Mouse (Mus musculus) G1E (cell line): ENCODE measurements around the gene Ckmt1. TPM values are rescaled to one million over a fixed set of nuclear protein-coding genes. Genes with fewer than 3 reads are reported as not detected.

ENCODE experiments used
- ATAC-seq: 2 replicates; pipeline ENCODE4 v1.8.0; 2016; ENCODE audit warnings: mild to moderate bottlenecking; ENCODE audit not compliant: insufficient number of reproducible peaks, poor library complexity, low FRiP score, severe bottlenecking; ENCODE audit errors: extremely low read depth
- DNase-seq: peaks from one replicate; pipeline ENCODE4 v3.0.0; 2012; ENCODE audit warnings: low spot score
- H3K27me3 ChIP-seq: 2 replicates; pipeline ENCODE4 v1.6.1; 2012; ENCODE audit warnings: mild to moderate bottlenecking, low read length, inconsistent platforms; ENCODE audit not compliant: insufficient read depth
- H3K36me3 ChIP-seq: replicated peaks from 2 replicates; pipeline ENCODE3; 2012; ENCODE audit warnings: mild to moderate bottlenecking, inconsistent platforms
- H3K4me1 ChIP-seq: 2 replicates; pipeline ENCODE4 v1.6.1; 2012; ENCODE audit warnings: low read depth, low read length, inconsistent platforms, mixed read lengths; ENCODE audit not compliant: insufficient read depth
- H3K4me3 ChIP-seq: 2 replicates; pipeline ENCODE4 v1.5.1; 2012; ENCODE audit warnings: low read depth, mild to moderate bottlenecking, inconsistent platforms, low read length, moderate library complexity, mixed read lengths
- H3K9me3 ChIP-seq: replicated peaks from 2 replicates; pipeline ENCODE4 v1.6.1; 2012; ENCODE audit warnings: inconsistent platforms
- CTCF ChIP-seq: IDR thresholded peaks from 2 replicates; pipeline ENCODE4 v1.5.1; 2012; ENCODE audit warnings: low read depth, low read length, inconsistent platforms, mixed read lengths
- GATA1 ChIP-seq: IDR thresholded peaks from 2 replicates; pipeline ENCODE4 v1.6.1; 2012; ENCODE audit warnings: borderline replicate concordance, low read length, inconsistent platforms, mixed read lengths
- GATA2 ChIP-seq: IDR thresholded peaks from 2 replicates; pipeline ENCODE4 v1.6.1; 2012; ENCODE audit warnings: low read depth, low read length, inconsistent platforms, borderline replicate concordance
- POLR2AphosphoS5 ChIP-seq: IDR thresholded peaks from 2 replicates; pipeline ENCODE4 v1.6.1; 2012; ENCODE audit warnings: low read depth, low read length, inconsistent platforms; ENCODE audit not compliant: insufficient replicate concordance
- TAL1 ChIP-seq: conservative IDR thresholded peaks from 2 replicates; pipeline ENCODE4 v1.6.1; 2012; ENCODE audit warnings: low read depth, low read length, inconsistent platforms, mixed read lengths
- polyA plus RNA-seq: library from polyadenylated mRNA; stranded (reverse); fragments of >175 nt; gene quantifications from 2 replicates; pipeline ENCODE4 v1.2.3, GENCODE M21; 2012
- total RNA-seq, 2 experiments: library from RNA; stranded (forward) in 1 of 2; stranded (reverse) in 1 of 2; fragments of 200-1000 nt in 1 of 2; fragments of >200 nt in 1 of 2; fragmentation: Nextera tagmentation in 1 of 2; gene quantifications; 2 replicates each; pipeline ENCODE4 v1.2.3; 2014 to 2017

Ckmt1 gene
- total and polyA plus RNA-seq, 3 experiments = 0.55 to 9.8 TPM; not detected in 1

DNA sequence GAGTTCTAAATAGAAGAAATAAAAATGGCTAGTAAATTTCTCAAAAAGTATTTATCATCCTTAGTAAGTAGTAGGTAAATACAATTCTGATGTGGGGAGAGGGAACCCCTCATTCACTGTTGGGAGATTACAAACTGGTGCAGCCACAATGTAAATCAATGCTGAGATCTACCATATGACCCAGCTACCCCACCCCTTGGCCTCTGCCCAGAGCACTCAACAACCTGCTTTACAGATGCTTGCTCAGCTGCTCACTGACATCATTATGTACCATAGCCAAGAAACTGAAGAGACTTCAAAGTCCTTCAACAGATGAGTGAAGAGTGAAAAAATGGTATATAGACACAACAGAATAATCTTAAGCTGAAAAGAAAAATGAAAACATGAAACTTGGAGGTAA, 45.8 kb downstream of the Ckmt1 start:
- Histone ChIP-seq H3K36me3 (no peaks in the 10 kb centered on the region), H3K27me3 (no peaks in the 10 kb centered on the region), H3K9me3 (no peaks in the 10 kb centered on the region), H3K4me1 (no peaks in the 10 kb centered on the region), H3K4me3 (no peak overlapping the region)
- DNase-seq (no peak), ATAC-seq (no peak)
- TF ChIP-seq GATA1 (no peak), GATA2 (no peak), POLR2AphosphoS5 (no peak)

DNA sequence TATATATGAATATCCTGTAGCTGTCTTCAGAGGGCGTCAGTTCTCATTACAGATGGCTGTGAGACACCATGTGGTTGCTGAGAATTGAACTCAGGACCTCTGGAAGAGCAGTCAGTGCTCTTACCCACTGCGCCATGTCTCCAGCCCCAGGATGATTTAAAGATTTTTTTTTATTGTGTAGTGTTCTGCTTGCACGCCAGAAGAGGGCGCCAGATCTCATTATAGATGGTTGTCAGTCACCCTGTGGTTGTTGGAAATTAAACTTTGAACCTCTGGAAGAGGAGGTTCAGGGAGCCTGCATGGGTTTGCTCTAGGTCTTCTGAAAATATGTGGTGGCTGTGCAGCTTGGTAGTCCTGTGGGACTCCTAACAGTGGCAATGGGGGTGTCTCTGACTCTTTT, 50.6 kb downstream of the Ckmt1 start:
- no peak for ATAC-seq
- Histone ChIP-seq H3K4me3 (no peak overlapping the region), H3K4me1 (peaks cover 16% of the 10 kb centered on the region), H3K27me3 (no peaks in the 10 kb centered on the region), H3K9me3 (no peaks in the 10 kb centered on the region), H3K36me3 (peaks cover 9% of the 10 kb centered on the region)
- no peak for TF ChIP-seq GATA1
- no peak for TF ChIP-seq POLR2AphosphoS5
- TF ChIP-seq TAL1 = no peak
- TF ChIP-seq GATA2 = no peak
- TF ChIP-seq CTCF = no peak
- DNase-seq = no peak

DNA sequence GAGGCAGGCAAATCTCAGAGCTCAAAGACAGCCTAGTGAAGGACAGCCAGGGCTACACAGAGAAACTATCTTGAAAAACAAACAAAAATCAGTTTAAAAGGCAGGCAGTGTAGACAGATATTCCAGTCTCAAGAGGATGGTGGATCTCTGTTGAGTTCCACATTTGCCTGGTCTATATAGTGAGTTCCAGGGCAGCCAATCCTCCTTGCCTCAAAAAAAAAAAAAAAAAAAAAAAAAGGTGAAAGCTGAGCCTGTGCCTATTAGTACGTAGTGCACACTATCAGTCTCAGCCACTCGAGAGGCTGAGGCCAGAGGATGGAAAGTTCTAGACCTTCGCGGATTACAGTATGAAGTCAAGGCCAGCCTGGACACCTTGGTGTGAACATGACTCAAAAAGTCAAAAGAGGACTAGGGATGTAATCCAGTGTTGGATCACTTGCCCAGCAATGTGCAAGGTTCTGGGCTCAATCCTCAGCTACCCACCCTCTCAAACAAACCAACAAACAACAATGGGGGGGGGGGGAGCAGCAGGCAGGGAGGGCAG, 55.4 kb downstream of the Ckmt1 start:
- H3K4me1 ChIP-seq = peaks cover 38% of the 10 kb centered on the region
- H3K36me3 ChIP-seq = peaks cover 28% of the 10 kb centered on the region
- peak overlapping the region; percentile 97 for H3K4me3 ChIP-seq
- H3K9me3 ChIP-seq = no peaks in the 10 kb centered on the region
- DNase-seq (no peak), ATAC-seq (no peak)
- no peak for TF ChIP-seq GATA1
- TF ChIP-seq POLR2AphosphoS5 = no peak
- no peak for TF ChIP-seq GATA2
- TF ChIP-seq CTCF = no peak
- TF ChIP-seq TAL1 = no peak
- H3K27me3 ChIP-seq = no peaks in the 10 kb centered on the region

Other genes with a start within 250 kb of the Ckmt1 start
- gene Tgm7, start 247.9 kb upstream of the Ckmt1 start, total RNA-seq (2014; fragmentation: Nextera tagmentation) = not detected in 2 replicates
- 0.05 TPM in 1 of 2 replicates, not detected in the other for gene Tgm7, start 247.9 kb upstream of the Ckmt1 start, total RNA-seq (2017)
- gene Tgm7, start 247.9 kb upstream of the Ckmt1 start, polyA plus RNA-seq = not detected in 2 replicates
- gene Adal, start 217.3 kb upstream of the Ckmt1 start, total RNA-seq (2014; fragmentation: Nextera tagmentation) = 25.1 and 29.3 TPM in 2 replicates
- gene Adal, start 217.3 kb upstream of the Ckmt1 start, total RNA-seq (2017) = 15.2 and 15.5 TPM in 2 replicates
- gene Adal, start 217.3 kb upstream of the Ckmt1 start, polyA plus RNA-seq = 2.4 and 2.9 TPM in 2 replicates
- 8.1 and 12.0 TPM in 2 replicates for gene Lcmt2, start 217.1 kb upstream of the Ckmt1 start, total RNA-seq (2014; fragmentation: Nextera tagmentation)
- 8.0 and 9.6 TPM in 2 replicates for gene Lcmt2, start 217.1 kb upstream of the Ckmt1 start, total RNA-seq (2017)
- gene Lcmt2, start 217.1 kb upstream of the Ckmt1 start, polyA plus RNA-seq = 7.4 and 9.3 TPM in 2 replicates
- gene Tubgcp4, start 187.1 kb upstream of the Ckmt1 start, total RNA-seq (2014; fragmentation: Nextera tagmentation) = 73.7 and 75.2 TPM in 2 replicates
- gene Tubgcp4, start 187.1 kb upstream of the Ckmt1 start, total RNA-seq (2017) = 60.9 and 61.9 TPM in 2 replicates
- 8.5 and 19.1 TPM in 2 replicates for gene Tubgcp4, start 187.1 kb upstream of the Ckmt1 start, polyA plus RNA-seq
- 20.1 and 29.1 TPM in 2 replicates for gene Zscan29, start 186.6 kb upstream of the Ckmt1 start, total RNA-seq (2014; fragmentation: Nextera tagmentation)
- gene Zscan29, start 186.6 kb upstream of the Ckmt1 start, total RNA-seq (2017) = 12.9 and 16.3 TPM in 2 replicates
- 10.2 and 10.3 TPM in 2 replicates for gene Zscan29, start 186.6 kb upstream of the Ckmt1 start, polyA plus RNA-seq
- 41.1 and 44.1 TPM in 2 replicates for gene Trp53bp1, start 86.3 kb upstream of the Ckmt1 start, total RNA-seq (2014; fragmentation: Nextera tagmentation)
- gene Trp53bp1, start 86.3 kb upstream of the Ckmt1 start, total RNA-seq (2017) = 20.1 and 21.6 TPM in 2 replicates
- gene Trp53bp1, start 86.3 kb upstream of the Ckmt1 start, polyA plus RNA-seq = 16.2 and 25.9 TPM in 2 replicates
- gene Map1a, start 68.1 kb upstream of the Ckmt1 start, total RNA-seq (2014; fragmentation: Nextera tagmentation) = 2.5 and 3.3 TPM in 2 replicates
- gene Map1a, start 68.1 kb upstream of the Ckmt1 start, total RNA-seq (2017) = 0.66 and 2.2 TPM in 2 replicates
- 7.0 and 7.4 TPM in 2 replicates for gene Map1a, start 68.1 kb upstream of the Ckmt1 start, polyA plus RNA-seq
- gene Ppip5k1, start 2.3 kb upstream of the Ckmt1 start, total RNA-seq (2014; fragmentation: Nextera tagmentation) = 11.1 and 15.2 TPM in 2 replicates
- 8.4 and 11.3 TPM in 2 replicates for gene Ppip5k1, start 2.3 kb upstream of the Ckmt1 start, total RNA-seq (2017)
- 2.0 and 2.6 TPM in 2 replicates for gene Ppip5k1, start 2.3 kb upstream of the Ckmt1 start, polyA plus RNA-seq
- not detected in 2 replicates for gene Strc, start 29.5 kb downstream of the Ckmt1 start, total RNA-seq (2014; fragmentation: Nextera tagmentation)
- 0.05 TPM in 1 of 2 replicates, not detected in the other for gene Strc, start 29.5 kb downstream of the Ckmt1 start, total RNA-seq (2017)
- gene Strc, start 29.5 kb downstream of the Ckmt1 start, polyA plus RNA-seq = not detected in 2 replicates
- 233 and 263 TPM in 2 replicates for gene Pdia3, start 56.1 kb downstream of the Ckmt1 start, total RNA-seq (2014; fragmentation: Nextera tagmentation)
- gene Pdia3, start 56.1 kb downstream of the Ckmt1 start, total RNA-seq (2017) = 90.1 and 104 TPM in 2 replicates
- 315 and 418 TPM in 2 replicates for gene Pdia3, start 56.1 kb downstream of the Ckmt1 start, polyA plus RNA-seq
- gene Catsper2, start 56.1 kb downstream of the Ckmt1 start, total RNA-seq (2014; fragmentation: Nextera tagmentation) = 2.9 and 3.4 TPM in 2 replicates
- gene Catsper2, start 56.1 kb downstream of the Ckmt1 start, total RNA-seq (2017) = 0.55 and 1.2 TPM in 2 replicates
- gene Catsper2, start 56.1 kb downstream of the Ckmt1 start, polyA plus RNA-seq = 0.11 and 0.13 TPM in 2 replicates
- gene Ell3, start 86.6 kb downstream of the Ckmt1 start, total RNA-seq (2014; fragmentation: Nextera tagmentation) = not detected in 2 replicates
- gene Ell3, start 86.6 kb downstream of the Ckmt1 start, total RNA-seq (2017) = 0.29 TPM in 1 of 2 replicates, not detected in the other
- 0.02 TPM in 1 of 2 replicates, not detected in the other for gene Ell3, start 86.6 kb downstream of the Ckmt1 start, polyA plus RNA-seq
- gene Serf2, start 91.5 kb downstream of the Ckmt1 start, total RNA-seq (2014; fragmentation: Nextera tagmentation) = 123 and 125 TPM in 2 replicates
- gene Serf2, start 91.5 kb downstream of the Ckmt1 start, total RNA-seq (2017) = 282 and 373 TPM in 2 replicates
- gene Serf2, start 91.5 kb downstream of the Ckmt1 start, polyA plus RNA-seq = 206 and 279 TPM in 2 replicates
- 20.7 and 21.5 TPM in 2 replicates for gene Hypk, start 95.6 kb downstream of the Ckmt1 start, total RNA-seq (2014; fragmentation: Nextera tagmentation)
- 73.2 and 82.9 TPM in 2 replicates for gene Hypk, start 95.6 kb downstream of the Ckmt1 start, total RNA-seq (2017)
- gene Hypk, start 95.6 kb downstream of the Ckmt1 start, polyA plus RNA-seq = 112 and 124 TPM in 2 replicates
- not detected in 2 replicates for gene Serinc4, start 99.1 kb downstream of the Ckmt1 start, total RNA-seq (2014; fragmentation: Nextera tagmentation)
- gene Serinc4, start 99.1 kb downstream of the Ckmt1 start, total RNA-seq (2017) = 0.58 and 1.3 TPM in 2 replicates
- not detected in 2 replicates for gene Serinc4, start 99.1 kb downstream of the Ckmt1 start, polyA plus RNA-seq
- gene Mfap1b, start 116.4 kb downstream of the Ckmt1 start, total RNA-seq (2014; fragmentation: Nextera tagmentation) = 36.4 and 42.6 TPM in 2 replicates
- 21.7 and 29.2 TPM in 2 replicates for gene Mfap1b, start 116.4 kb downstream of the Ckmt1 start, total RNA-seq (2017)
- 2.5 and 5.3 TPM in 2 replicates for gene Mfap1b, start 116.4 kb downstream of the Ckmt1 start, polyA plus RNA-seq
- 32.5 and 34.1 TPM in 2 replicates for gene Mfap1a, start 149.0 kb downstream of the Ckmt1 start, total RNA-seq (2014; fragmentation: Nextera tagmentation)
- gene Mfap1a, start 149.0 kb downstream of the Ckmt1 start, total RNA-seq (2017) = 54.2 and 57.1 TPM in 2 replicates
- gene Mfap1a, start 149.0 kb downstream of the Ckmt1 start, polyA plus RNA-seq = 6.7 and 11.1 TPM in 2 replicates
- 58.6 and 68.8 TPM in 2 replicates for gene Wdr76, start 149.0 kb downstream of the Ckmt1 start, total RNA-seq (2014; fragmentation: Nextera tagmentation)
- 50.5 and 56.5 TPM in 2 replicates for gene Wdr76, start 149.0 kb downstream of the Ckmt1 start, total RNA-seq (2017)
- 1.9 and 2.7 TPM in 2 replicates for gene Wdr76, start 149.0 kb downstream of the Ckmt1 start, polyA plus RNA-seq